Mouse (Mus musculus): ENCODE data around the gene Mtfr2.

DNA sequence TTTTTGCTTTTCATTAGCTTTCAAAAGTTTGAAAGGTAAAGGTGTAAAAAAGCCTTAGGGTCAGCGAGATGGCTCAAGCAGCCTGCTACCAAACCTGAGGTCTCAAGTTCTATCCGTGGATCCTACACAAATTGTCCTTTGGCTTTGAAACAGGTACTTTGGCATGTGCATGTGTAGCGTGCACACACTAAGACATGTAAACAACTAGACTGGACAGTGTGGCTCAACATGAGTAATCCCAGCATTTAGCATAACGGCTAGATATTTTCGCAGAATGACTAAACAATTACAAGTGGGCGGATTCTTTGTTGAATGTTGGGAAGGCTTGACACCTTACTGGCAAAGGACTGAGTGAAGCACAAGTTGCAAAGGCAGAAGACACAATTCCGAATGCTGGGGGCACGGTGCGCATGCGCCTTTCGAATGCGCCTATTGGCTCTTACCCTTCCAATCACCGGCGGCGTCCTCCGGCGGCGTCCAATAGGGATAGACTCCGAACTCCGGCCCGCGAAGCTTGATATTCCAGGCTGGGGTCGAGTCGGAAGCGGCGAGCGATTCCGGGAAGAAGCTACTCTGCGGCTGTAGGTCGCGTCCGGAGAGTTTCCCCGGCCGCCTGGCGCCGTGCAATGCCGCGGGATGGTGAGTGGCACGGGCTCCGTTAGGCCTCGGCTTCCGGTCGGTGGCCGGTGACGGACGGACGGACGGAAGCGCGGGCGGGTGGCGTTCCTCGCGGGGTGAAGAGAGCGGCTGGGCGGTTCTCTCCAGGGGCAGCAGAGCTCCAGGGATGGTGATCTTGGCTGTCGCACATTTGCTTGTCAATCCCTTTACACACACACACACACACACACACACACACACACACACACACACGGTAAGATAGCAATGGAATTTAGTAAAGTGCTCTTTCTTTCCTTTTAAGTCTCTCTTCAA lies at the start of gene Mtfr2:
- TF ChIP-seq POLR2A (IDR thresholded peaks at IDR 0.05; ENCODE audit: borderline replicate concordance, extremely low read depth, insufficient read depth, insufficient read length, poor library complexity, severe bottlenecking): no peak
- TF ChIP-seq CTCF (IDR thresholded peaks at IDR 0.05; ENCODE audit: borderline replicate concordance, extremely low read depth, insufficient read depth, insufficient read length): no peak
